Mouse (Mus musculus) ovary, adult 10 weeks (tissue): ENCODE results near the gene Hmgn5. TPM values are rescaled to one million over a fixed set of nuclear protein-coding genes. Genes with fewer than 3 reads are reported as not detected.

Experiments used
- polyA plus RNA-seq: library from polyadenylated mRNA; stranded (reverse); fragments of 350-450 nt; fragmentation: Illumina TruSeq; extraction: RNeasy Lipid Tissue Mini Kit (QIAGEN cat#74804); gene quantifications from one replicate; pipeline ENCODE4 v1.2.3, GENCODE M21; 2014

Hmgn5 gene
- polyA plus RNA-seq: 126 TPM

DNA sequence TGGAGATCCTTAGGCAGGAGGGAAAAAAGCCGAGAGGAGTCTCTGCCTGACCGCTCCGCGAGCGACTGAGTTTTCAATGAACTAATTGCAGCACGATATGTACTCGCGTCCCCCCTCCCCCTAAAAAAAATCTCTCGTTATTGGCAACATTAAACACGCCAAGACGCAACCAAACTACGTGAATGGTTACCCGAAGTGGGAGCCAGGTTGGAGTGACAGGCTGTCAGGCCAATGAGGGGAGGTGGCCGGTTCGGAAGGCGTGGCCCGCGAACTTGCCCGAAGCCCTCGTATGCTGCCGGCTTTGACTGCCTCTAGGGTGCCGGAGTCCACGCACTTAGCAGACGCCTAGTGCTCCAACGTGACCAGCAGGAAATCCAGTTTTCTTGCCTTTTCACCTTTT lies at the start of gene Hmgn5:
Hmgn5 (minus strand) TSS at position 122 of the 400 bp plus-strand sequence.

Other genes starting within 250 kb of the Hmgn5 start
- 41.1 TPM for gene Brwd3, start 179.0 kb downstream of the Hmgn5 start, polyA plus RNA-seq
- gene Sh3bgrl, start 82.0 kb upstream of the Hmgn5 start, polyA plus RNA-seq: 1,057 TPM
- gene Gm6377, start 183.4 kb upstream of the Hmgn5 start, polyA plus RNA-seq: 3.1 TPM